Mouse (Mus musculus) forelimb bud, embryonic 11.5 days (tissue): ENCODE measurements around the gene Gm20388.

ENCODE experiments used
- DNase-seq: peaks from one replicate; pipeline ENCODE4 v3.0.0-alpha.2; 2012; ENCODE audit warnings: low read depth, low spot score

The Gm20388 gene

DNA sequence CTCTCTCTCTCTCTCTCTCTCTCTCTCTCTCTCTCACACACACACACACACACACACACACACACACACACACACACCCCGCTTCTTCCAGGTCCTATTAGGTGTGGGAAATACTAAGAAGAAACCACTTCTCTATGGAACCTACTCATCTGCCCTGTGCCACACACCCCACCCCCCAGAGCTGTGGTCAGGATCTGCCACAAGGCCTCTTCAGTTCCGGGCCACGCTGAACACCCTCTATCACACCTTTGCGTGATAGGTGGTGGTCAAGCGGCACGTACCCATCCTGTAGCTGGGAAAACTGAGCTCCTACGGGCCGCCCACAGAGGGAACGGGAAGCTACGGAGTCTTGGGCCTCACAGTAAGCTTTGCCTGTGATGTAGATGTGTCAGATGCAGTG lies 555.6 kb downstream of the Gm20388 start:
- DNase-seq: no peak

DNA sequence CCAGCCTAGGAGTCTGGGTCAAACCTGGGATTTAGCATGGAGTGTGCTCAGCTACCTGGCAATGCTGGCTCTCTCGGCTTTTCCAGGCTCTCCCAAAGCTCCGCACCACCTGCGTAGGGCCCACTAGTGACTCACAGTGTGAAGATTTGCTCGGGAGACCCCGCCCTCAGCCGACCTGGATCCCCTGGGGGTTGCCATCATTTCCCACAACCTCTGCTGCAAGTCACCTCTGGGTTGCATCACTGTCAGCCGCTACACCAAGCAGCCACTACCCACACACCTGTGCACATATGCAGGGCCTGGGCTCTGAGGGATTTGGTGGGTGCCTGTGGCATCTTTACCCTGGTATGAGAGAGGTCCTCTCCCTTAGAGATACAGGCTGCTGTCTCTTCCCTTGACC lies 557.0 kb downstream of the Gm20388 start:
- no peak for DNase-seq

GRCm38 (mm10) chr8:120470170-120470569 lies 559.5 kb downstream of the Gm20388 start:
- no peak for DNase-seq

GRCm38 (mm10) chr8:120471166-120471565 lies 560.5 kb downstream of the Gm20388 start:
- no peak for DNase-seq

- DNase-seq: no peak
These were observed 561.1 kb downstream of the Gm20388 start for GRCm38 (mm10) chr8:120471752-120472151.

DNA sequence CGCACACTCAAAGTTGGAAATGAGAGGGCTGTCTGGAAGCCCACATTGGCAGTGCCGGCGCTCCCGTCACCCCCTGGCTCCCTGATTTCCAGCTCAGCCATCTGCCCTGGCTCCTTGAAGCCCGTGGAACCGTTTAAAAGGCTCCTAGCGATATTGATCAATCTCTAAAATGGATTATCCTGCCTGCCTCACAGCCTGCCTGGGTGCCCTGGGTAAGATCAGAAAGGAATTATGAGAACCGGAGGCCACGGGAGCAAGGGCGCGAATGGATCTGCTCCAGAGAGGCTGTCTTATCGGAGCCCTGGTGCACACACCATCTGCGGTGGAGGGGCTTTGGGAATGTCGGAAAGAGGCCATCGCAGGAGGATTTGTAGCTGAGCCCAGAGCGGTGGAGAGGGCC lies 561.6 kb downstream of the Gm20388 start:
- DNase-seq: no peak

- no peak for DNase-seq
These were observed 563.2 kb downstream of the Gm20388 start for GRCm38 (mm10) chr8:120473729-120474364.

GRCm38 (mm10) chr8:120474496-120475235 lies 564.0 kb downstream of the Gm20388 start:
- DNase-seq: no peak

DNA sequence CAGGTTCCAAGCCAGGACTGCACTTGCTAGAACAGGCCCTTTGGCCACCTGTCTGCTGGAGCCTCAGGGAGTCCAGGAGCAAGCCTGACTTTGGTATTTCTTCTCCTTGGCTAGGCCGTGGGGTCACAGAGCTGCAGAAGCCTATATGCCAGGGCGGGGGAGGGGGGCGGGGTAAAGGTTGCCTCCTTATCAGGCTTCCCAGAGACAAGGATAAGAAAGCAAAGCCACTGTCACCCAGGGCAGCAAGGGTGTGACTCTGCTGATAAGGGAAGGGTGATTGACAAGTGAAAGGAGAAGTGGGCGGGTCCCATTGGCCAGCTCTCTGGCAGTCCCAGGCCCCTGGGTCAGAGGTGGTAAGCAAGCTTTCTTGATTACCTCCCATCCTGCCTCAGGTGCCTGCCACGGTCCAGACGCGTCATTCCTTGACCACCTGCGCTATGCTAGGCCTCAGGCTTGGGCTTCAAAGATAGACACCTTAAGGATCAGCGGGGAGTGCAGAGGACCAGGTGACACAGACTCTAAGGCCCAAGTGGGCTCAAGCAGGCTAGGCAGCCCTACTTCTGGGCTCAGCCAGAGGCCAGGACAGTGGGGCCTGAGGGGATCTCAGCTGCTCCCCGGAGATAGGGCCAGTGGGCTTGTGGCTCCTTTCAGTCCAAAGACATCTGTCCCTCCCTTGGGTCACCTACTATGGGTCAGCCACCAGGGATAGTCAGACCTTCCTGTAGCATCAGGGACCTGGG lies 565.0 kb downstream of the Gm20388 start:
- no peak for DNase-seq

- DNase-seq: no peak
These were observed 566.3 kb downstream of the Gm20388 start for GRCm38 (mm10) chr8:120476711-120477575.

DNA sequence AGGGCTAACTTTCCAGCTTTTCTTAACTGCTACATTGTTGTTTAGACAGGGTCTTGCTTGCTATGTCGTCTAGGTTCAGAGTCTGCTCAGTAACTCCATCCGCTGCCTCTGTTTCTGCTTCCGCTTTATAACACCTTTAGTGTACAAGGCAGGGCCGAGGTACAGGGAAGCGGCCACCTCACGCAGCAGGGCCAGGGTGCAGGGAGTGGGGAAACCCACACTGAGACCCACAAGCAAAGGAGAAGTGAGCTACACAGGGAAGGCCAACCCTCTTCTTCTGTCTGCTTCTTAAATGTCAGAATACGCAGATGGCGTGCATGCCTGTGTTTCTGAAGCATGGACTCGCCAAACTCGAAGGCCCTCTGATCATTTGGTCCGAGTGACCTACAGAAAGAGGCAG lies 568.1 kb downstream of the Gm20388 start:
- DNase-seq: no peak

- DNase-seq: no peak
These were observed 569.0 kb downstream of the Gm20388 start for GRCm38 (mm10) chr8:120479691-120480090.

- DNase-seq: no peak
These were observed 571.5 kb downstream of the Gm20388 start for GRCm38 (mm10) chr8:120482015-120482689.

DNA sequence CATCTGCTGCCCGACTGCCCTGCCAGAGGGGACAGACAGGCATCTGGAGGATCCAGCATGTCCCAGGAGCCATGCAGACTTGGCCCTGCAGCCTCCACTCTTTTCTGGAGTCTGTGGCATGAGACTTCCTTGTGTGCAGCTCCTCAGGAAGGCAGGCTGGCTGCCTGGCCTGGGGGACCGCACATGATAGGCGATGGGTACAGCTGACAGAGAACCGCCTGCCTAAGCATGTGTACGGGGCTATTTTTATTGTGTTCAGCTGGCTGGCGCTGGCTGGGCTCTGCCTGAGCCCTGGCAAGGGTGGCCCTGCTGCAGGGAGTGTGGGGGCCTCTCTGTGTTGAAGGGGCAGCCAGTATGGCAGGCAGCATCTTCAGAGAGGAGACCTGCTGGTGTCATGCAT lies 573.8 kb downstream of the Gm20388 start:
- DNase-seq: no peak

DNA sequence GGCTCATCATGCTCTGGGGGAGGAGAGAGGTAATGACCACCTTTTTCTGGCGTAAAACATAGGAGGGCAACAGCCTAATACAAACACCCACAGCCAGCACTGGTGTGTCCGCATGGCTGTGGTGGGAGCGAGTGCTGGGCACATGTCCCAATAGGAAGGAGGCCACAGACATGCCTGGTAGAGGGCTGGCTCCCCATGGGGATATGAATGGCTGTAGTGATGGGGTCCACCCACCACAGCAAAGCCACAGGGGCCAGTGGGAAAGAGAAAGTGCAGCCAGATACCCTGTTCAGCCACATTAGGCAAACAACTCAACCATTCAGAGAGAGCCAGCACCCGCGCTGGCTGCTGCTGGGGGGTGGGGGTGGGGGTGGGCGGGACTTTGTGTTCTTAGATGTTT lies 574.5 kb downstream of the Gm20388 start:
- DNase-seq: no peak

DNA sequence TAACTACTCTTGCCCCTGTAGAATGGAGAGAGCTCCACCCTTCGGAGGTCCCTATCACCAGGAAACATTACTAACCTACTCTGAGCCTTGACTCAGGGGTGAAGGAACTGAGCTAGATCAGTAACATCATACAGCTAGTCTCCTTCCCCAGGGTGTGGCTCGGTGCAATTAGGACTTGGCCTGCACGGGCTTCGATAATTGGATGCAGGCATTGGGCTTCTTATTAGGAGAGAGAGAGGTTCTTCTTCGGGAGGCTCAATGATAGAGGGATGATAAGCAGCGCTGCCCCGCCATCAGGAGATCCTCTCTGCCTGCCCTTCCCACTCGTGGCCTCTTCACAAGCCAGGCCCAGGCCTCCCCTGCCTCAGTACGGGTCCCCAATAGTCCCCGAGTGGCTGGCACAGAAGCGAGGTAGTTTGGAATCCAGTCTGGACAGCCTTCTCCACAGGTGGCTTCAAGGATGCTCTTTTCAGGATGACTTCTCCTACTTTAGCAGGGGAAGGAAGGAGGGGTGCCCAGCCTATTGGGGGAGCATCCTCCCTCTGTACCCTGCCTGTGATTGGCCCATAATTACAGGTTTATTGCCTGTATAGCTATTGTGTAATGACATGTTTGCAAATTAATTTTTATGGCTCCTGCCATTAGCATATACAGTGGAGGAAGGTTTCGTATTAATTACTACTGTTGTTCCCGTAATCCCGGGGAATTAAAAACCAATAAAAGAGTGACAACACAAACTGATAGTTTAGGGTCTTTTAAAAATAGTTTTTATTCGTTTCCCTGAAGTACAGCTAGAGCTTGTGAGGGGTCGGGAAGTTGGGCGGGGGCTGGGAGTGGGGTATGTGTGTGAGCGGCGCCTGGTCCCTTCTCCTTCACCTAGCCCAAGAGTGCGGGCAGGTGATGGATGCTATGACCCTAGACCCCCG lies 575.2 kb downstream of the Gm20388 start:
- no peak for DNase-seq

- DNase-seq: peak; percentile 53
These were observed 576.1 kb downstream of the Gm20388 start for GRCm38 (mm10) chr8:120486477-120487376.

- no peak for DNase-seq
These were observed 576.7 kb downstream of the Gm20388 start for GRCm38 (mm10) chr8:120487377-120487728.
